Mouse (Mus musculus) erythroblast, embryonic 14.5 days (primary cell): ENCODE measurements around the gene Pam.

ENCODE experiments used
- GATA1 ChIP-seq: IDR thresholded peaks from 2 replicates; pipeline ENCODE4 v1.6.1; 2012; ENCODE audit warnings: low read length, inconsistent platforms, mixed read lengths
- TAL1 ChIP-seq: IDR thresholded peaks from 3 replicates; pipeline ENCODE4 v1.6.1; 2012; ENCODE audit warnings: low read length, inconsistent platforms, mixed read lengths

DNA sequence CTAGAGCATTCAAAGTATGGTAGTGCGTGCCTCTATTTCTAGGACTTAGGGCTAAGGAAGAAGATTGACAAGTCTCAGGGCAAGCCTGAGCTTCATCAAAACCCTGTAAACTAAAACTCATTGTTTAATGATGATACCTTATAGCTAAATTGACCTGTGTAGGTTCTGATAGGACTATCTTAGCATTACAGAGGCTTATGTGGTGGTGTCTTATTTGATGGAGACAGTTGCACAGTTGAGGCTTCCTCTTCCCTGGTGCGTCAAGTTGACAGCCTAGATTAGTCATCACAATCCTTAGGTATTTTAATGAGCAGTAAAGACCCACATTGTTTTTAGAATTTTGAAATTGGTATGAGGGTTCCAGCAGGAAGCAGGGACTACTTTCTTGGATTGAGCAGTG lies 321.5 kb downstream of the Pam start:
- no peak for TF ChIP-seq TAL1
- TF ChIP-seq GATA1: no peak
